Mouse (Mus musculus) heart, embryonic 16.5 days (tissue): Measurements from ENCODE around the gene Iqck. TPM values are rescaled to one million over a fixed set of nuclear protein-coding genes. Genes with fewer than 3 reads are reported as not detected.
A peak's percentile ranks its signal among the peaks of the same experiment; 100 is the strongest.

Experiments
- ATAC-seq: fragments of 200-750 bp; cut with Nextera tagmentation; replicated peaks from 2 replicates; pipeline ENCODE4 v1.8.0; 2017; ENCODE audit warnings: moderate number of reproducible peaks; ENCODE audit not compliant: insufficient read depth, low FRiP score; ENCODE audit errors: extremely low read depth
- H3K27ac ChIP-seq: fragments of 300-500 bp; sonication (generic); 2 replicates; pipeline ENCODE4 v1.5.1; 2014; ENCODE audit warnings: mild to moderate bottlenecking, low read length, control low read depth, moderate library complexity
- H3K27me3 ChIP-seq: fragments of 300-500 bp; sonication (generic); 2 replicates; pipeline ENCODE4 v1.6.1; 2014; ENCODE audit warnings: low read length, mixed read lengths; ENCODE audit not compliant: control insufficient read depth, insufficient read depth
- H3K36me3 ChIP-seq: fragments of 300-500 bp; sonication (generic); 2 replicates; pipeline ENCODE4 v1.6.1; 2014; ENCODE audit not compliant: control insufficient read depth, insufficient read depth
- H3K4me1 ChIP-seq: fragments of 300-500 bp; sonication (generic); 2 replicates; pipeline ENCODE4 v1.6.1; 2014; ENCODE audit warnings: low read length, mixed read lengths; ENCODE audit not compliant: control insufficient read depth, insufficient read depth
- H3K4me2 ChIP-seq: fragments of 300-500 bp; sonication (generic); 2 replicates; pipeline ENCODE4 v1.6.1; 2014; ENCODE audit warnings: low read depth, mild to moderate bottlenecking, control low read depth, low read length
- H3K4me3 ChIP-seq: fragments of 300-500 bp; sonication (generic); 2 replicates; pipeline ENCODE4 v1.5.1; 2014; ENCODE audit warnings: mild to moderate bottlenecking, control low read depth, low read length
- H3K9ac ChIP-seq: fragments of 300-500 bp; sonication (generic); 2 replicates; pipeline ENCODE4 v1.6.1; 2014; ENCODE audit warnings: low read length, control low read depth
- H3K9me3 ChIP-seq: fragments of 300-500 bp; sonication (generic); replicated peaks from 2 replicates; pipeline ENCODE4 v1.6.1; 2016; ENCODE audit warnings: low read length; ENCODE audit not compliant: control insufficient read depth
- WGBS: fragments of 180-500 bp; shearing (Covaris S2); extraction: QIAGEN DNeasy Blood & Tissue Kit; methylation state at CpG from one replicate; pipeline ENCODE4 v1.1.7; 2014; 5-methylcytosine and 5-hydroxymethylcytosine counted together
- polyA plus RNA-seq: library from polyadenylated mRNA; unstranded; fragments of >200 nt; fragmentation: Nextera tagmentation; extraction: Ambion mirVana; gene quantifications from 2 replicates; pipeline ENCODE4 v1.2.1, GENCODE M21; 2015

Gene Iqck
- polyA plus RNA-seq, 1 experiment from 2014 or later, result 1.0 TPM

DNA sequence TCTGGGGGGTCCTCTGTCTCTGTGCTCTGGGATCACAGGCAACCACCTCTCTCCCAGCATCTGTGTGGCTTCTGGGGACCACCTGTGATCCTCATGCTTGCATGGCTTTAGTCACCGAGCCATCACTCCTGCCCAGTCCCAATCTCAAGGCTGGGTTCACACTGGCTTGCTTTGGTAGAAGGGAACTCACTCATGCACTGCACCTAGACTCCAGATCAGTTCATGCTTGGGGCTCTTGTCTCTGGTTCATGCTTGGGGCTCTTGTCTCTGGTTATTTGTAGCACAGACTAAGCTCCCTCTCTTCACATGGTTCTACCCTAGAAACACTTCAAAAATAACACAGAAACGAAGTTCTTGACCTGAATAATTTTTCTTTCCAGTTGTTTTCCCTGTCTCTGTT, 44.5 kb downstream of the Iqck start:
- no peak for ATAC-seq
- Histone ChIP-seq H3K4me3 (no peak overlapping the region), H3K9me3 (no peaks in the 10 kb centered on the region), H3K36me3 (no peaks in the 10 kb centered on the region), H3K9ac (no peak overlapping the region), H3K27ac (no peak overlapping the region), H3K4me1 (peaks cover 8% of the 10 kb centered on the region), H3K4me2 (no peak overlapping the region), H3K27me3 (no peaks in the 10 kb centered on the region)
- WGBS, result 71% methylated on average over 2 of the region's 2 CpGs

DNA sequence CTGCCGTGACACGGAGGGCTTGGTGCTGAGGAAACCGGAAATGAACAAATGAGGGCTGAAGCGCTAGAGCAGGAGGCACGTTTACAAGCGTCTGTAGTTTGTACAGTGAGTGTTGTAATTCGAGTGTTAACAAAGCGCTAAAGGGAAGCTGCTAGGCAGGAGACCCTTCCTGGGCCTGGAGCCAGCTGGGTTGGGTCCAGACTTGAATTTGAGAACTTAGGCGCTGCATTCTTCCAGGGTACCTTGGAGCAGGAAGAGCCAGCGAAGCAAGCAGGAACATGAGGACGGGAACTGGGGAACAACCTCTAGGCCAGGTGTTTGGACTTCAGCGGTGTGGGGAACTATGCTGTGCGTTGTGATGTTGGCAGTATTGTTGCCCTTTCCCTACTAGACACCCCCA, 47.4 kb downstream of the Iqck start:
- Histone ChIP-seq H3K9me3 (no peaks in the 10 kb centered on the region), H3K36me3 (no peaks in the 10 kb centered on the region), H3K4me3 (peak overlapping the region; percentile 2), H3K4me1 (peaks cover 8% of the 10 kb centered on the region), H3K27ac (peak overlapping the region; percentile 14; the same call in 1 of the 2 replicates), H3K9ac (no peak overlapping the region), H3K4me2 (peak overlapping the region; percentile 48), H3K27me3 (no peaks in the 10 kb centered on the region)
- WGBS, result 14% methylated on average over 13 of the region's 13 CpGs
- ATAC-seq, result peak; percentile 74

DNA sequence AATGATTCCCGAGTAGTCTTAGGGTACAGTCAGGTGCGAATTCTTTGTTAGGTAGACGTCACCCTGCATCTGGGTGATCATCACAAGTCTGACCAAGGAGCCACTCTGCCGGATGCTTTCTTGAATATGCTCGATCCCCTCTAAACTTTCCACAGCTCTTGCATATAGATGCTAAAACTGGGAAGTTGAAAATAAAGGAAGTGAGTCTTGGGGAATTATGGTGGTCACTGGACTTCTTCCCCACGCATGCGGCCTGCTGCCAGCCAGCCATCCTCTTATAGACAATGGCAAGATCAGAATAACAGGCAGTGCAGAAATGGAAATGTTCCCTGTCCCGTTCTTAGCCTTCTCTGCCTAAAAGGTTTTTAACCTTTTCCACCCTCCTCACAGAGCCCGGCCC, 48.3 kb downstream of the Iqck start:
- no peak for ATAC-seq
- no peaks in the 10 kb centered on the region for H3K36me3 ChIP-seq
- H3K4me2 ChIP-seq, result no peak overlapping the region
- H3K4me3 ChIP-seq, result no peak overlapping the region
- no peak overlapping the region for H3K9ac ChIP-seq
- peaks cover 8% of the 10 kb centered on the region for H3K4me1 ChIP-seq
- no peak overlapping the region for H3K27ac ChIP-seq
- H3K27me3 ChIP-seq, result no peaks in the 10 kb centered on the region
- no peaks in the 10 kb centered on the region for H3K9me3 ChIP-seq
- 87% methylated on average over 9 of the region's 9 CpGs for WGBS

DNA sequence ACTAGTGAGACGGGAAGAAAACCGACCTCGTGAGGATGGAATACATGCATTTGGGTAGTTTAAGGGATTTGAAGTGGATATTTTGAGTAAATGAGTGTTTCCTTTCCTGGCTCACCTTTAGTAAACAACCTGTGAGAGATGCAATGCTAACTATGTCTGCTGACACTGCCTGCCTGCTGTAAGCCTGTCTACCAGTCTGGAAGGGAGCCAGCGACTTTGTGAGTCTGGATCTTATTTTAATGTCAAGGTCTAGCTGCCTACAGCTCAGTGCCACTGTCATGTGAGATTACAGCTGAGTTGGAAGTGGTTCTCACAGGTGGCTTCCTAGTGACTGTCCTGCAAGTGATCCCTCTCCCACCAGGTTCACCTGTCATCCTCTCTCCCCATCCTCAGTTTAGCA, 49.0 kb downstream of the Iqck start:
- peaks cover 8% of the 10 kb centered on the region for H3K4me1 ChIP-seq
- no peak overlapping the region for H3K4me3 ChIP-seq
- H3K9ac ChIP-seq, result no peak overlapping the region
- H3K36me3 ChIP-seq, result no peaks in the 10 kb centered on the region
- H3K27me3 ChIP-seq, result no peaks in the 10 kb centered on the region
- no peak overlapping the region for H3K4me2 ChIP-seq
- WGBS, result 84% methylated on average over 4 of the region's 4 CpGs
- no peak for ATAC-seq
- H3K9me3 ChIP-seq, result no peaks in the 10 kb centered on the region
- no peak overlapping the region for H3K27ac ChIP-seq

DNA sequence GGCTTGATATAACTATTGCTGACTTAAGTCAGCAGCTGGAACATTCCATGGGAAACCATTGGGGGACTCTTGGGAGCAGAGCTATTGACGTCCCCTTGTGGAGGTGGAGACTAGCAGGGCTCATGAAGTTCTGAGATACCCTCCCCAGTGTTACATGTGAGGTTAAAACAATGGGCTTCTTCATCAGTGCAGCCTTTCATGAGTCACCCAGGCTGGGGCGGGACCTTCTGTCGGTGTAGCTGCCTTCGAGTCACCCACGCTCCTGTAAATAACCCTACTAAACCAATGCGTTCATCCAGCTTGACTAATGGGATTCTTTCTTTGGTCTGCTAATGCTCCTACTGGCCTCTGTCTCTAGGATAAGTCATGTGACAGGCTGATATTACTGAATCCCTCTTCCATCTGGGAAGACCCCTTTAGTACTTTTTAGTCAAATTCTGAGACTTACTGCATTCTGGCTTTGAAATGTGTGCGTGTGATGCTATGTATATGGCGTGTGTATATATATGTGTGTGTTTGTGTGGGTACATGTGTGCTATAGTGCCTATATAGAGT, 53.5 kb downstream of the Iqck start:
- ATAC-seq, result no peak

DNA sequence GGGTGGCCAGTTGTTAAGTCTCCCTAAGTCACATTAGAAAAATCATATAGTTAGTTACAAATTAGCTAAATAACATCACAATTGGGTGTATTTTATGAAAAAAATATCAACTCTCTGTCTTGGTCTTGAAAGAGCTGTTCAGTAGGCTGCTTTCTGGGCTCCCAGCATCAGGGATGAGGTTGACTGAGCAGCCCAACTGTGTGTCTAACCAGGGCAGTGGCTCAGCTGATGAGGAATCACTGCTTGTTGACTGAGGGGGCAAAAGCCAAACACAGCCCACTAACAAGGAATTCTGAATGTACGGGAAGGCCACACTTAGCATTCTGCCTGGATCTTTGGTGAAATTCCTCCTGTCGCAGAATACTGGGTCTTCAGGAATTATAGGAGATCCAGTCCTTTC, 54.9 kb downstream of the Iqck start:
- no peaks in the 10 kb centered on the region for H3K4me1 ChIP-seq
- 75% methylated on average over 2 of the region's 2 CpGs for WGBS

More for the DNA sequence above, 53.5 kb downstream of the Iqck start:
- Histone ChIP-seq H3K9me3 (no peaks in the 10 kb centered on the region), H3K4me2 (no peak overlapping the region), H3K36me3 (no peaks in the 10 kb centered on the region), H3K27ac (no peak overlapping the region), H3K4me3 (no peak overlapping the region), H3K9ac (no peak overlapping the region), H3K4me1 (no peaks in the 10 kb centered on the region), H3K27me3 (no peaks in the 10 kb centered on the region)
- 66% methylated on average over 8 of the region's 8 CpGs for WGBS

DNA sequence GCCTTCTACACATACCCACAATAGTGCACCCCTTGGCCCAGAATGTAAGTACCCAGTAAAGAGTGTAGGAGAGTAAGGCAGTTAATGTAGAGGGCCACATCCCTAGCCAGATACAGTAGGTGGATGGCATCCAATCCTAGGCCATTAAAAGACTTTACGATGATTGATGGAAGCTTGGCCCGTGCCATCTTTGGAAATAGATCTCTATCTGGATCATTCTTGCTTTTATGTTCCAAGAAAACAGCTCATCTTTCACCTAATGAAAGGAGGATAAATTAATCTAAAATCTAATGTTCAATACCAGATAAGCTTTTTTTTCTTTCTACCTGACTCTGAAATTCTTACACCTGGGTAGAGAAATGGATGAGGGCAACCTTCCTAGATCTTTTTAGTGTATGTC, 55.6 kb downstream of the Iqck start:
- Histone ChIP-seq H3K9me3 (no peaks in the 10 kb centered on the region), H3K27me3 (no peaks in the 10 kb centered on the region), H3K9ac (no peak overlapping the region), H3K36me3 (no peaks in the 10 kb centered on the region), H3K27ac (no peak overlapping the region), H3K4me3 (no peak overlapping the region), H3K4me2 (no peak overlapping the region), H3K4me1 (no peaks in the 10 kb centered on the region)
- WGBS, result 89% methylated on average over 2 of the region's 2 CpGs
- no peak for ATAC-seq

More for the DNA sequence above, 54.9 kb downstream of the Iqck start:
- no peak overlapping the region for H3K4me3 ChIP-seq
- ATAC-seq, result no peak
- no peak overlapping the region for H3K9ac ChIP-seq
- H3K27ac ChIP-seq, result no peak overlapping the region
- H3K36me3 ChIP-seq, result no peaks in the 10 kb centered on the region
- no peak overlapping the region for H3K4me2 ChIP-seq
- no peaks in the 10 kb centered on the region for H3K27me3 ChIP-seq
- H3K9me3 ChIP-seq, result no peaks in the 10 kb centered on the region

DNA sequence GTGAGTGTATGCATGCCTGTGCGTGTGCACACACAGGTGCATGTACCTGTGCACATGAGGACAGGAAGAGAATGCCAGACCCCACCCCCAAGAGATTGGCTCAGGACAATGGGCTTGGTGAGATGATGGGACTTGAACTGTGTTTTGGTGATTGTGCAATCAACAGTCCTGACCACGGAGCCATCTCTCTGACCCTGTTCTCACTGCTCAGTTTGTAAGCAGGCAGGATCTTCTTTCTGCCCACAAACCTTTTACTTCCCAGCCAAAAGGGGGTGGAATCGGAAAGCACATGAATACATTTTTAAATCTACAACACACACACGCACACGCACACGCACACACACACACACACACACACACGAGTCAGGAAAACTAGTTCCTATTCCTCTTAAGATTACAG, 56.0 kb downstream of the Iqck start:
- no peaks in the 10 kb centered on the region for H3K36me3 ChIP-seq
- no peak overlapping the region for H3K9ac ChIP-seq
- no peaks in the 10 kb centered on the region for H3K27me3 ChIP-seq
- no peak overlapping the region for H3K4me2 ChIP-seq
- no peak overlapping the region for H3K4me3 ChIP-seq
- WGBS, result 76% methylated on average over 7 of the region's 7 CpGs
- H3K27ac ChIP-seq, result no peak overlapping the region
- H3K9me3 ChIP-seq, result no peaks in the 10 kb centered on the region
- no peak for ATAC-seq
- H3K4me1 ChIP-seq, result no peaks in the 10 kb centered on the region

DNA sequence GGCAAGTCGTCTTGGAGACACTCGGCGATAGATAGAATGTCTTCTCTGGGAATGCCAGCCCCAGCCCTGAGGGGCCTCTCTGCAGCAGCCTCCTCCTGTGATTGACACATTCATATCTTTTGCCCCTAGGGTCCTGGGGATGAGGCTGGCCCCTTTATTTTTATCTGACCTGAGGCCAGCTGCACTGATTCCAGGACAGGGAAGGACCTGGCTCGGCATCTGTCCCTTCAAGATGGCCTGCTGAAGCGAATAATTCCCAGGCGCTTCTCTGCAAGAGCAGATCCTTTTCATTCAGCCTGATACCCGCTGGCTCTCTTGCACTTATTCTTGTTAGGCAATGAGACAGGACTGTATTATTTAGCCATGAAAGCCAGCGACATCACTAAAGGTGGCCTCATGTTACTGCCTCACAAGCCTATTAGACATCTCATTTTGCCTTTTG, 56.5 kb downstream of the Iqck start:
- Histone ChIP-seq H3K27me3 (no peaks in the 10 kb centered on the region), H3K4me3 (no peak overlapping the region), H3K4me1 (no peaks in the 10 kb centered on the region), H3K9me3 (no peaks in the 10 kb centered on the region), H3K36me3 (no peaks in the 10 kb centered on the region), H3K27ac (no peak overlapping the region), H3K9ac (no peak overlapping the region), H3K4me2 (no peak overlapping the region)
- no peak for ATAC-seq
- 50% methylated on average over 8 of the region's 8 CpGs for WGBS
